Mouse (Mus musculus) stomach, postnatal 0 days (tissue): ENCODE measurements around the gene Zw10.

Experiments
- CTCF ChIP-seq: IDR thresholded peaks from 2 replicates; pipeline ENCODE4 v1.5.1; 2016; ENCODE audit warnings: antibody characterized with exemption, low read depth, mild to moderate bottlenecking, moderate library complexity
- EP300 ChIP-seq: optimal IDR thresholded peaks from 2 replicates; pipeline ENCODE3; 2016; ENCODE audit warnings: antibody characterized with exemption

DNA sequence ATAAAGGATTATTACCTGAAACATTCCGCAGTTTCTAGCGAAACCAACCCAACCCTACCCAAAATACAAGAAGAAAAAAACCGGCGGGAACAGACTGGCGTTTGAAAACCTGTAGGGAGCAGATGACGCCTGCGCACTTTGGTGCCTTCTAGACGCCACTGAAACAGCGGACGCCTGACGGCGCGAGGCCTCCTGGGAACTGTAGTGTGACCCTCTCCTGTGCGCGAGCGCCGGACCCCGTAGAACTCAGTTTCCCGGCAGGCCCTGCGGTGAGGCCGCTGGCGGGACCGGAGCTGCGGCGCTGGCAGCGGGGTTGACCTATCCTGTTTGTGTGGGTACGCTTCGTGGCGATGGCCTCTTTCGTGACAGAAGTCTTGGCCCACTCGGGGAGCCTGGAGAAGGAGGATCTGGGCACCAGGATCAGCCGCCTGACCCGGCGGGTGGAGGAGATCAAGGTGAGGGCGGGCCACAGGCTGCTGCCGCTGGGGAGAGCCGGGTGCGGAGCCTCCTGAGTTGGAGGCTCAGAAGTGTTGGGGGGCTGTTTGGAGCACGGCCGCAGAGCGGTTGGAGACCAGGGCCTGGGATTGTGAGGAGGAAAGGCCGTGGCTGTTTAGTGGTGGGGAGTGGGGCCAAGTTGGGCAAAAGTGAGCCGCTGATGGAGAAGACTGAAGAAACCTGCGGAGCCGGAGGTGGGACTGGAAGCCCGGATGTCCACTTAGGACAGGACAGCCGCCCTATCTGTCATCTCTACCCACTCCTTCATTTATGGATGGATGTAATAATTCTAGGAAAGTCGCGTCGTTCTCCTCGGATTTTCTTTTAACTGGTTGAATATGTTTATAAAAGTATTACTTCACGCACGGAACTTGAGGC lies at the start of gene Zw10:
- no peak; the same call in 1 of the 2 replicates for TF ChIP-seq CTCF
- no peak for TF ChIP-seq EP300
